Mouse (Mus musculus) CH12.LX (cell line): ENCODE measurements around the gene Mmp7. TPM values are rescaled to one million over a fixed set of nuclear protein-coding genes. Genes with fewer than 3 reads are reported as not detected.

Source experiments
- DNase-seq: peaks from one replicate; pipeline ENCODE4 v3.0.0-alpha.2; 2013; ENCODE audit errors: extremely low read depth
- H3K27ac ChIP-seq: 2 replicates; pipeline ENCODE4 v1.5.1; 2012; ENCODE audit warnings: low read depth, mild to moderate bottlenecking, control low read depth, moderate library complexity; ENCODE audit not compliant: insufficient read depth
- H3K27me3 ChIP-seq: replicated peaks from 2 replicates; pipeline ENCODE3; 2012; ENCODE audit warnings: inconsistent platforms
- H3K36me3 ChIP-seq, 2 experiments: replicated peaks in 1 of 2; 2 replicates each; pipeline versions ENCODE3 to v1.6.1; 2012; ENCODE audit warnings: inconsistent platforms in 1 of 2, low read length in 1 of 2, mild to moderate bottlenecking in 1 of 2, mixed read lengths in 1 of 2, moderate library complexity in 1 of 2; ENCODE audit not compliant: control insufficient read depth in 1 of 2, insufficient read depth in 1 of 2
- H3K4me1 ChIP-seq, 2 experiments: 2 replicates each; pipeline ENCODE4 v1.6.1; 2012; ENCODE audit warnings: inconsistent platforms in 1 of 2, moderate library complexity in 1 of 2; ENCODE audit not compliant: insufficient read depth in 2 of 2, control insufficient read depth in 1 of 2
- H3K4me2 ChIP-seq: 2 replicates; pipeline ENCODE4 v1.6.1; 2012; ENCODE audit warnings: low read depth, mild to moderate bottlenecking, control low read depth; ENCODE audit not compliant: poor library complexity, insufficient read depth, severe bottlenecking
- H3K4me3 ChIP-seq, 3 experiments: fragments of 150-350 bp in 1 of 3; sonication (generic) in 1 of 3; replicated peaks in 1 of 3; 2 replicates each; pipeline versions ENCODE3 to v1.5.1; 2011 to 2012; ENCODE audit warnings: low read depth in 2 of 3, low read length in 2 of 3, mild to moderate bottlenecking in 2 of 3, moderate library complexity in 2 of 3, control low read depth in 1 of 3, improper control_type of control experiment in 1 of 3, inconsistent platforms in 1 of 3, mixed read lengths in 1 of 3; ENCODE audit not compliant: poor library complexity in 1 of 3
- H3K79me2 ChIP-seq: replicated peaks from 2 replicates; pipeline ENCODE4 v1.6.1; 2012; ENCODE audit warnings: mild to moderate bottlenecking, moderate library complexity; ENCODE audit not compliant: control insufficient read depth, poor library complexity, insufficient read depth, severe bottlenecking; ENCODE audit errors: extremely low read depth
- H3K9ac ChIP-seq: 2 replicates; pipeline ENCODE4 v1.6.1; 2012; ENCODE audit warnings: low read depth, mild to moderate bottlenecking, control low read depth, moderate library complexity; ENCODE audit not compliant: insufficient read depth
- H3K9me3 ChIP-seq: replicated peaks from 2 replicates; pipeline ENCODE3; 2012; ENCODE audit warnings: low read length, inconsistent platforms, mixed read lengths
- BHLHE40 ChIP-seq: IDR thresholded peaks from 2 replicates; pipeline ENCODE4 v1.6.1; 2011; ENCODE audit warnings: mild to moderate bottlenecking, low read depth, low read length, improper control_type of control experiment
- CHD2 ChIP-seq: IDR thresholded peaks from 2 replicates; pipeline ENCODE4 v1.6.1; 2011; ENCODE audit warnings: low read length, improper control_type of control experiment
- CTCF ChIP-seq, 2 experiments: IDR thresholded peaks in 1 of 2; conservative IDR thresholded peaks in 1 of 2; 2 replicates each; pipeline ENCODE4 v1.5.1; 2011 to 2012; ENCODE audit warnings: low read depth in 2 of 2, low read length in 2 of 2, improper control_type of control experiment in 1 of 2, inconsistent platforms in 1 of 2, mild to moderate bottlenecking in 1 of 2, moderate library complexity in 1 of 2
- E2F4 ChIP-seq: IDR thresholded peaks from 2 replicates; pipeline ENCODE4 v1.6.1; 2011; ENCODE audit warnings: low read depth, low read length, improper control_type of control experiment; ENCODE audit not compliant: insufficient replicate concordance
- ELF1 ChIP-seq: IDR thresholded peaks from 2 replicates; pipeline ENCODE4 v1.6.1; 2014; ENCODE audit warnings: low read depth, mild to moderate bottlenecking, inconsistent platforms, low read length, improper control_type of control experiment
- EP300 ChIP-seq: IDR thresholded peaks from 2 replicates; pipeline ENCODE4 v1.6.1; 2011; ENCODE audit warnings: low read length, improper control_type of control experiment
- ETS1 ChIP-seq: conservative IDR thresholded peaks from 2 replicates; pipeline ENCODE4 v1.6.1; 2012; ENCODE audit warnings: low read depth, mild to moderate bottlenecking, inconsistent platforms, low read length, improper control_type of control experiment, moderate library complexity
- GABPA ChIP-seq: IDR thresholded peaks from 2 replicates; pipeline ENCODE4 v1.6.1; 2012; ENCODE audit warnings: low read depth, low read length, improper control_type of control experiment, inconsistent platforms; ENCODE audit not compliant: insufficient replicate concordance
- IRF4 ChIP-seq: IDR thresholded peaks from 2 replicates; pipeline ENCODE4 v1.6.1; 2014; ENCODE audit warnings: low read depth, mild to moderate bottlenecking, inconsistent platforms, low read length, improper control_type of control experiment
- JUN ChIP-seq: IDR thresholded peaks from 2 replicates; pipeline ENCODE4 v1.6.1; 2011; ENCODE audit warnings: low read depth, mild to moderate bottlenecking, low read length, improper control_type of control experiment, moderate library complexity; ENCODE audit not compliant: insufficient read depth
- JUND ChIP-seq: conservative IDR thresholded peaks from 2 replicates; pipeline ENCODE4 v1.6.1; 2011; ENCODE audit warnings: low read depth, low read length, improper control_type of control experiment
- KAT2A ChIP-seq: IDR thresholded peaks from 2 replicates; pipeline ENCODE4 v1.6.1; 2012; ENCODE audit warnings: low read length, improper control_type of control experiment, inconsistent platforms; ENCODE audit not compliant: insufficient replicate concordance
- MAX ChIP-seq: IDR thresholded peaks from 2 replicates; pipeline ENCODE4 v1.6.1; 2011; ENCODE audit warnings: low read length, improper control_type of control experiment
- MEF2A ChIP-seq: IDR thresholded peaks from 2 replicates; pipeline ENCODE4 v1.6.1; 2014; ENCODE audit warnings: low read depth, mild to moderate bottlenecking, inconsistent platforms, low read length, improper control_type of control experiment, borderline replicate concordance
- MXI1 ChIP-seq: IDR thresholded peaks from 2 replicates; pipeline ENCODE4 v1.6.1; 2011; ENCODE audit warnings: mild to moderate bottlenecking, low read depth, low read length, improper control_type of control experiment
- MYC ChIP-seq: IDR thresholded peaks from 2 replicates; pipeline ENCODE4 v1.6.1; 2011; ENCODE audit warnings: low read depth, mild to moderate bottlenecking, improper control_type of control experiment, low read length
- NELFE ChIP-seq: IDR thresholded peaks from 2 replicates; pipeline ENCODE4 v1.6.1; 2011; ENCODE audit warnings: low read depth, low read length, improper control_type of control experiment
- NRF1 ChIP-seq: IDR thresholded peaks from 2 replicates; pipeline ENCODE4 v1.6.1; 2014; ENCODE audit warnings: low read depth, mild to moderate bottlenecking, inconsistent platforms, low read length, improper control_type of control experiment, moderate library complexity
- PAX5 ChIP-seq: IDR thresholded peaks from 2 replicates; pipeline ENCODE4 v1.6.1; 2012; ENCODE audit warnings: low read length, inconsistent platforms, mixed read lengths
- POLR2A ChIP-seq: IDR thresholded peaks from 2 replicates; pipeline ENCODE4 v1.6.1; 2011; ENCODE audit warnings: low read depth, mild to moderate bottlenecking, improper control_type of control experiment, low read length
- POLR2AphosphoS2 ChIP-seq: IDR thresholded peaks from 2 replicates; pipeline ENCODE4 v1.6.1; 2011; ENCODE audit warnings: low read depth, low read length, improper control_type of control experiment
- RAD21 ChIP-seq: IDR thresholded peaks from 2 replicates; pipeline ENCODE4 v1.6.1; 2011; ENCODE audit warnings: low read depth, mild to moderate bottlenecking, low read length, improper control_type of control experiment, moderate library complexity
- RCOR1 ChIP-seq: conservative IDR thresholded peaks from 2 replicates; pipeline ENCODE4 v1.6.1; 2012; ENCODE audit warnings: low read depth, mild to moderate bottlenecking, inconsistent platforms, low read length, improper control_type of control experiment
- SIN3A ChIP-seq: IDR thresholded peaks from 2 replicates; pipeline ENCODE4 v1.6.1; 2012; ENCODE audit warnings: low read length, improper control_type of control experiment, inconsistent platforms
- SMC3 ChIP-seq: IDR thresholded peaks from 2 replicates; pipeline ENCODE4 v1.6.1; 2011; ENCODE audit warnings: low read depth, low read length, improper control_type of control experiment
- TCF12 ChIP-seq: IDR thresholded peaks from 2 replicates; pipeline ENCODE4 v1.6.1; 2014; ENCODE audit warnings: low read depth, mild to moderate bottlenecking, inconsistent platforms, low read length, improper control_type of control experiment
- ZC3H11A ChIP-seq: IDR thresholded peaks from 2 replicates; pipeline ENCODE4 v1.6.1; 2012; ENCODE audit warnings: low read depth, mild to moderate bottlenecking, inconsistent platforms, low read length, improper control_type of control experiment
- ZKSCAN1 ChIP-seq: IDR thresholded peaks from 2 replicates; pipeline ENCODE4 v1.6.1; 2012; ENCODE audit warnings: low read depth, inconsistent platforms, low read length, improper control_type of control experiment, borderline replicate concordance
- ZNF384 ChIP-seq: IDR thresholded peaks from 2 replicates; pipeline ENCODE4 v1.6.1; 2012; ENCODE audit warnings: low read depth, low read length, improper control_type of control experiment, inconsistent platforms
- dilution Hi-C: fragments of 300-500 bp; cut with MboI; formaldehyde crosslinking; loops from 2 replicates; pipeline ENCODE4 v1.14.3; 2020; ENCODE audit warnings: low sequenced_read_pairs; ENCODE audit not compliant: extremely low pct_unique_long_range_greater_than_20kb, extremely low pct_ligation_motif_present
- in situ Hi-C: fragments of 300-500 bp; cut with MboI; formaldehyde crosslinking; loops from 3 replicates; pipeline ENCODE4 v1.14.3; 2019; ENCODE audit warnings: low sequenced_read_pairs, low pct_ligation_motif_present, low pct_unique_long_range_greater_than_20kb, mixed read lengths
- polyA plus RNA-seq: library from polyadenylated mRNA; unstranded; fragments of >175 nt; gene quantifications from 2 replicates; pipeline ENCODE4 v1.2.1, GENCODE M21; 2012; ENCODE audit warnings: low read depth; ENCODE audit not compliant: insufficient read length
- total RNA-seq, 2 experiments: library from RNA; depleted of rRNA; stranded (reverse); fragments of 300-350 nt in 1 of 2; fragments of >200 nt in 1 of 2; gene quantifications; 2 replicates each; pipeline ENCODE4 v1.2.3; 2012 to 2014

Mmp7 gene
- total and polyA plus RNA-seq, 3 experiments, result not detected

- no peak for DNase-seq
- Histone ChIP-seq H3K4me1 (peaks cover 2 to 17% of the 10 kb centered on the region in 2 experiments; a peak in 2 of 4 replicates), H3K27ac (no peak overlapping the region), H3K79me2 (no peaks in the 10 kb centered on the region), H3K27me3 (no peaks in the 10 kb centered on the region), H3K36me3 (no peaks in the 10 kb centered on the region), H3K4me2 (no peak overlapping the region), H3K9me3 (peaks cover 2% of the 10 kb centered on the region), H3K9ac (no peak overlapping the region), H3K4me3 (no peak overlapping the region)
- TF ChIP-seq ZNF384 (no peak), JUN (no peak), SMC3 (no peak), POLR2AphosphoS2 (no peak), RCOR1 (no peak), TCF12 (no peak), JUND (no peak), ZKSCAN1 (no peak), ELF1 (no peak), MYC (no peak), ZC3H11A (no peak), NRF1 (no peak), BHLHE40 (no peak), PAX5 (no peak), SIN3A (no peak), E2F4 (no peak), NELFE (no peak), POLR2A (no peak), RAD21 (no peak), CHD2 (no peak)
- dilution Hi-C loops, result no loop called here
- in situ Hi-C loops, result loop anchor here (10.0 kb wide), 1 partner anchor 146 kb away; the partner anchor contains the start of gene Birc3
These were observed 37.1 kb downstream of the Mmp7 start for GRCm38 (mm10) chr9:7728997-7729396.

- H3K4me1 ChIP-seq, result peaks cover 15 to 35% of the 10 kb centered on the region in 2 experiments
- no peak overlapping the region for H3K27ac ChIP-seq
- no peaks in the 10 kb centered on the region for H3K79me2 ChIP-seq
- dilution Hi-C loops (no loop called here), in situ Hi-C loops (no loop called here)
- peaks cover 3% of the 10 kb centered on the region for H3K9me3 ChIP-seq
- peak; percentile 71 for DNase-seq
- H3K27me3 ChIP-seq, result no peaks in the 10 kb centered on the region
- H3K4me3 ChIP-seq, result no peak overlapping the region
- TF ChIP-seq POLR2A (no peak), MYC (peak; percentile 76), SIN3A (peak; percentile 47; the same call in 1 of the 2 replicates), IRF4 (peak; percentile 91), ETS1 (peak; percentile 81), BHLHE40 (peak; percentile 62), MXI1 (peak; percentile 31; the same call in 1 of the 2 replicates), MEF2A (0 out of 2 replicates have a peak, but pooled peaks have one; percentile 25), TCF12 (peak; percentile 98), CTCF (conservative IDR thresholded peaks at IDR 0.05 in 1 of 2, IDR thresholded peaks at IDR 0.05 in 1 of 2; ENCODE audit: low read depth in 2 of 2, low read length in 2 of 2) (no peak), KAT2A (no peak), MAX (peak; percentile 84), EP300 (peak; percentile 96), GABPA (no peak), ELF1 (peak; percentile 72)
- no peaks in the 10 kb centered on the region for H3K36me3 ChIP-seq
- no peak overlapping the region for H3K9ac ChIP-seq
- no peak overlapping the region for H3K4me2 ChIP-seq
These were observed 50.8 kb downstream of the Mmp7 start for GRCm38 (mm10) chr9:7742696-7743095.
